Mouse (Mus musculus) neural tube, embryonic 13.5 days (tissue): ENCODE data around the gene Mon1a. TPM values are rescaled to one million over a fixed set of nuclear protein-coding genes. Genes with fewer than 3 reads are reported as not detected.

Experiments
- ATAC-seq: fragments of 200-750 bp; cut with Nextera tagmentation; 2 replicates; pipeline ENCODE4 v1.8.0; 2017; ENCODE audit warnings: low read depth, mild to moderate bottlenecking, moderate TSS enrichment, moderate library complexity
- H3K27ac ChIP-seq: fragments of 300-500 bp; sonication (generic); replicated peaks from 2 replicates; pipeline ENCODE4 v1.5.1; 2015; ENCODE audit warnings: moderate library complexity, mild to moderate bottlenecking, inconsistent platforms
- H3K27me3 ChIP-seq: fragments of 300-500 bp; sonication (generic); 2 replicates; pipeline ENCODE4 v1.6.1; 2015; ENCODE audit warnings: mild to moderate bottlenecking, inconsistent platforms
- H3K36me3 ChIP-seq: fragments of 300-500 bp; sonication (generic); 2 replicates; pipeline ENCODE4 v1.6.1; 2015; ENCODE audit warnings: mild to moderate bottlenecking, inconsistent platforms
- H3K4me1 ChIP-seq: fragments of 300-500 bp; sonication (generic); replicated peaks from 2 replicates; pipeline ENCODE4 v1.6.1; 2015; ENCODE audit warnings: inconsistent platforms
- H3K4me2 ChIP-seq: fragments of 300-500 bp; sonication (generic); 2 replicates; pipeline ENCODE4 v1.6.1; 2015; ENCODE audit warnings: inconsistent platforms, mild to moderate bottlenecking, moderate library complexity
- H3K4me3 ChIP-seq: fragments of 300-500 bp; sonication (generic); 2 replicates; pipeline ENCODE4 v1.5.1; 2015; ENCODE audit warnings: mild to moderate bottlenecking, inconsistent platforms
- H3K9ac ChIP-seq: fragments of 300-500 bp; sonication (generic); 2 replicates; pipeline ENCODE4 v1.6.1; 2015; ENCODE audit warnings: moderate library complexity, mild to moderate bottlenecking, inconsistent platforms
- H3K9me3 ChIP-seq: fragments of 300-500 bp; sonication (generic); 2 replicates; pipeline ENCODE4 v1.6.1; 2016; ENCODE audit warnings: inconsistent platforms
- WGBS: fragments of 180-500 bp; shearing (Covaris S2); methylation state at CpG from one replicate; pipeline ENCODE4 v1.1.7; 2015; 5-methylcytosine and 5-hydroxymethylcytosine counted together
- polyA plus RNA-seq: library from polyadenylated mRNA; unstranded; fragments of >200 nt; fragmentation: Nextera tagmentation; extraction: Ambion mirVana; gene quantifications from 2 replicates; pipeline ENCODE4 v1.2.1, GENCODE M21; 2015

Mon1a gene
- polyA plus RNA-seq, 1 experiment from 2014 or later: 26.6 TPM

GRCm38 (mm10) chr9:107910025-107910769 is 22.2 kb downstream of the Mon1a start:
- H3K4me3 ChIP-seq: no peak overlapping the region
- ATAC-seq: no peak
- H3K4me2 ChIP-seq: no peak overlapping the region
- 89% methylated on average over 15 of the region's 15 CpGs for WGBS
- H3K27me3 ChIP-seq: peaks cover 8% of the 10 kb centered on the region
- no peaks in the 10 kb centered on the region for H3K36me3 ChIP-seq
- no peak overlapping the region for H3K27ac ChIP-seq
- H3K9ac ChIP-seq: no peak overlapping the region
- H3K9me3 ChIP-seq: no peaks in the 10 kb centered on the region
- peaks cover 31% of the 10 kb centered on the region for H3K4me1 ChIP-seq

DNA sequence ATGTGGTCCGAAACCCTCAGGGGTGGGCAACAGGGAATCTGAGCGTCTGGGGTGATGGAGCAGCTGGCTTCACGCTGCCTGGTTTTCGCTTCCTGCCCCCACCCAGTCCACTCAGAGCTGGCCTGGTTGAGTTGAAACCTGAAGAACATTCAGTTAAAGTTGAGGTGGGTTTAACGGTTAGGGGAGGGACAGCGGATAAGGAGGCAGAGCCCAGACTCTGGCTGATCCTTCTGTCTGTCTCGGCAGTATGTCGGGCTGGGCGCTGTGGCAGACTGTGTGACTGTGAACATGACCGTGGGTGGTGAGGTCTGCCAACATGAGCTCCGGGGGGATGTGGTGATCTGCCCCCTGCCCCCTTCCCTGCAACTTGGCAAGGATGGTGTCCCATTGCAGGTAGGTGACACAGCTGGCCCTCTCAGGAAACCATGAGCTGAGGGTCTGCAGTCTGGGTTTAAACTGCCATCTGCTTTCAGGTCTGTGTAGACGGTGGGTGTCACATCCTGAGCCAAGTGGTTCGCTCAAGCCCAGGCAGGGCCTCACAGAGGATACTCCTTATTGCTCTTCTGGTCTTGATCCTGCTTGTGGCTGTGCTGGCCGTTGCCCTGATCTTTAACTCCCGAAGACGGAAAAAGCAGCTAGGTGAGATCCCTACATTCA is 26.9 kb downstream of the Mon1a start:
- ATAC-seq: no peak
- H3K27me3 ChIP-seq: no peaks in the 10 kb centered on the region
- H3K4me3 ChIP-seq: no peak overlapping the region
- no peak overlapping the region for H3K27ac ChIP-seq
- no peaks in the 10 kb centered on the region for H3K9me3 ChIP-seq
- H3K36me3 ChIP-seq: no peaks in the 10 kb centered on the region
- WGBS: 81% methylated on average over 16 of the region's 16 CpGs
- no peak overlapping the region for H3K4me2 ChIP-seq
- H3K4me1 ChIP-seq: peaks cover 12% of the 10 kb centered on the region
- H3K9ac ChIP-seq: no peak overlapping the region

DNA sequence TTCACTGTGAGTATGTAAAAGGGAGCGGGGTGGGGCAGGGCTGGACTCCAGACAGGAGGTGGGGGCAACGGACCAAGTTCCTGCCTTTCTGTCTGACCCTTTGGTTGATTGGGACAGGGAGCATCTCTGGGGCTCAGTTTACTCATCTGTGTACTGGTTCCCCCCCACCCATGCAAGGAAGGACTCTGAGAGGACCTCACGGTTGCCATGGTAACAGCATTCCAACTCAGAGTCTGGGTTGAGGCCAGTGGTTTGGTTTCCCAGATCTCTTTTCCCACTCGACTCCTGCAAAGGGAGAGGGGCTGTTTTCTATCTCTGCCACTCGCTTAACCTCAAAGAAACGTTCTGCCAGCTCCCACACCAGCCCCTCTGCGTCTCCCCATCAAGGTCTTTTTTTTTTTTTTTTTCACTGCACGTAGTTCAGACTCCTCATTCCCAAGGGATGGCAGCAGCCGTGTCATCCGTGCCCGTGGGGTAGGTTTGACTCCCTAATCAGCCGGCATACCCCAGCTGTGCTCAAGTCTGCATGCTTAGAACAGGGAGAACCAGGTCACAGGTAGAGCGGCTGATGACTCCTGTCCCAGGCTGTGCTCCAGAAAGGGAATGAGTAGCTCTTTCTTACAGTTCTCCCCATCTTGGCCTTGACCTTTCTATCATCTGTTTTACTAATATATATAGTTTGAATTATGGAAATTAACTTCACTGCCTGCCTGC is 30.1 kb downstream of the Mon1a start:
- Histone ChIP-seq H3K4me3 (no peak overlapping the region), H3K9ac (0 out of 2 replicates have a peak overlapping the region, but pooled peaks have one; percentile 8), H3K9me3 (no peaks in the 10 kb centered on the region), H3K27ac (no peak overlapping the region), H3K27me3 (no peaks in the 10 kb centered on the region), H3K4me2 (no peak overlapping the region), H3K4me1 (peaks cover 12% of the 10 kb centered on the region), H3K36me3 (no peaks in the 10 kb centered on the region)
- 37% methylated on average over 13 of the region's 13 CpGs for WGBS
- 0 out of 2 replicates have a peak, but pooled peaks have one; percentile 45 for ATAC-seq

DNA sequence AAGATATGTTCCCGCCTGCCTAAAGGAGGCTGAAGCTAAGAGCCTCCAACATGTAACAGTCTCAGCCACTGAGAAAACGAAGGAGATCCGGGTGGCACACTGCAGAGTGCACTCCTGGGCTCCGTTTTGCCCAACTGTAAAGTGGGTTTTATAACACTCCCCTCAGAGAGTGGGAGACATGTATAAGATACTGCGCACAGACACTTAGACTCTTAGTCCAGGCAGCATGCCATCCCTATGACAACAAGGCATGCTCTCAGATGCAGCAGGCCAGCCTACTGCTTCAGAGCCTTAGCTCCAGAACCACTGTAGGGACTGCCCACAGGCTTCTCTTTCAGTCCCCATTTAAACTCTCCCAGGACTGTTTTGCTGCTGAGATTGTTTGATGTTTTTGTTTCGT is 30.9 kb downstream of the Mon1a start:
- 84% methylated on average over 6 of the region's 6 CpGs for WGBS

DNA sequence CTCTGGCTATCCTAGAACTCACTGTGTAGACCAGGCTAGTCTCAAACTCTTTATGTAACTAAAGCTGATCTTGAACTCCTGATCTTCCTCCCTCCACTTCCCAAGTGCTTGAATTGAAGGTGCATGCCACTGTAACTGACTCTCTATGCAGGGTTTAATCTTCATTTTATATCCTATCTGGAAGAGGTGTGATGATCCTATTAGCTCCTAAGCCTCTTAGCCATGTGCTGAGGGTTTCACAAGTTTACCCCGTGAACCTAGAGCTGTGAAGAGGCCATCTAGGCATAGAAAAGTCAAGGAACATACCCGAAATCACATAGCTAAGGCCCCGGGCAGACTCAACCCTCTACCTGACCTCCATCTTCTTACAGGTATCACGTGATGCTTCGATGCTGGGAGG is 31.5 kb downstream of the Mon1a start:
- H3K27ac ChIP-seq: no peak overlapping the region
- no peaks in the 10 kb centered on the region for H3K9me3 ChIP-seq
- H3K36me3 ChIP-seq: no peaks in the 10 kb centered on the region
- H3K4me2 ChIP-seq: no peak overlapping the region
- no peak overlapping the region for H3K4me3 ChIP-seq
- ATAC-seq: no peak
- H3K9ac ChIP-seq: no peak overlapping the region
- WGBS: 86% methylated on average over 5 of the region's 5 CpGs
- H3K4me1 ChIP-seq: peaks cover 22% of the 10 kb centered on the region
- no peaks in the 10 kb centered on the region for H3K27me3 ChIP-seq

More for the DNA sequence above, 30.9 kb downstream of the Mon1a start:
- H3K36me3 ChIP-seq: no peaks in the 10 kb centered on the region
- no peaks in the 10 kb centered on the region for H3K9me3 ChIP-seq
- H3K27me3 ChIP-seq: no peaks in the 10 kb centered on the region
- 0 out of 2 replicates have a peak overlapping the region, but pooled peaks have one; percentile 8 for H3K9ac ChIP-seq
- no peak for ATAC-seq
- H3K27ac ChIP-seq: no peak overlapping the region
- no peak overlapping the region for H3K4me3 ChIP-seq
- peaks cover 17% of the 10 kb centered on the region for H3K4me1 ChIP-seq
- H3K4me2 ChIP-seq: no peak overlapping the region

GRCm38 (mm10) chr9:107923021-107923420 is 35.1 kb downstream of the Mon1a start:
- no peak overlapping the region for H3K4me2 ChIP-seq
- H3K9me3 ChIP-seq: no peaks in the 10 kb centered on the region
- H3K4me3 ChIP-seq: no peak overlapping the region
- no peak overlapping the region for H3K27ac ChIP-seq
- WGBS: 30% methylated on average over 7 of the region's 7 CpGs
- H3K36me3 ChIP-seq: no peaks in the 10 kb centered on the region
- H3K9ac ChIP-seq: no peak overlapping the region
- ATAC-seq: no peak
- peaks cover 30% of the 10 kb centered on the region for H3K4me1 ChIP-seq
- H3K27me3 ChIP-seq: no peaks in the 10 kb centered on the region

DNA sequence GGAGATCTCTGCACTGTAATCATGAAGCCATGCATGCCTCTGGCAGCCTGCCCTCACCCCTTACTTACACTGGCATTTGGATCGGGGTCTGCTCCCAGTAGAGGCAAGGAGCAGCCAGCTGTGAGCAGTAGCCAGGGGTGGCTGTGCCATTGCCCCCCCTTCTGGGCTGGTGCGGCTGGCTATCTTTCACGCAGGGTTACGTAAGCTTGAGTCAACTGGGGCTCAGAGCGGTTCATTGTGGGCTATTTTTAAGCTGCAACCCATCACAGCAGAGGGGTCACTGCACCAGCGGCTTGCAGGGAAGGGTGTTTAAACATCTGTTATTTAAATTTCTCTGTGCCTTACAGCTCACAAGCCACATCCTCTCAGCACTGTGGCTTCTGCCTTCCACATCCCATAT is 36.0 kb downstream of the Mon1a start:
- Histone ChIP-seq H3K4me3 (no peak overlapping the region), H3K9me3 (no peaks in the 10 kb centered on the region), H3K36me3 (no peaks in the 10 kb centered on the region), H3K9ac (no peak overlapping the region), H3K27me3 (no peaks in the 10 kb centered on the region), H3K4me2 (no peak overlapping the region), H3K27ac (no peak overlapping the region), H3K4me1 (peaks cover 22% of the 10 kb centered on the region)
- WGBS: 44% methylated on average over 6 of the region's 6 CpGs
- ATAC-seq: no peak

- H3K27ac ChIP-seq: no peak overlapping the region
- H3K4me1 ChIP-seq: peaks cover 22% of the 10 kb centered on the region
- no peaks in the 10 kb centered on the region for H3K36me3 ChIP-seq
- no peak overlapping the region for H3K4me2 ChIP-seq
- H3K9me3 ChIP-seq: no peaks in the 10 kb centered on the region
- no peaks in the 10 kb centered on the region for H3K27me3 ChIP-seq
- H3K4me3 ChIP-seq: no peak overlapping the region
- no peak overlapping the region for H3K9ac ChIP-seq
- ATAC-seq: no peak
- 26% methylated on average over 3 of the region's 3 CpGs for WGBS
Measured at GRCm38 (mm10) chr9:107925251-107925650, 37.3 kb downstream of the Mon1a start.

GRCm38 (mm10) chr9:107926920-107927420 is 39.0 kb downstream of the Mon1a start:
- Histone ChIP-seq H3K36me3 (no peaks in the 10 kb centered on the region), H3K9ac (no peak overlapping the region), H3K27ac (no peak overlapping the region), H3K4me3 (no peak overlapping the region), H3K4me1 (peaks cover 25% of the 10 kb centered on the region), H3K4me2 (no peak overlapping the region), H3K27me3 (no peaks in the 10 kb centered on the region), H3K9me3 (no peaks in the 10 kb centered on the region)
- ATAC-seq: no peak
- WGBS: 57% methylated on average over 9 of the region's 9 CpGs

- no peaks in the 10 kb centered on the region for H3K9me3 ChIP-seq
- H3K4me2 ChIP-seq: no peak overlapping the region
- H3K4me3 ChIP-seq: no peak overlapping the region
- H3K27me3 ChIP-seq: no peaks in the 10 kb centered on the region
- H3K27ac ChIP-seq: no peak overlapping the region
- no peak for ATAC-seq
- WGBS: 83% methylated on average over 5 of the region's 5 CpGs
- H3K4me1 ChIP-seq: peaks cover 30% of the 10 kb centered on the region
- no peaks in the 10 kb centered on the region for H3K36me3 ChIP-seq
- no peak overlapping the region for H3K9ac ChIP-seq
Measured at GRCm38 (mm10) chr9:107927749-107928148, 39.8 kb downstream of the Mon1a start.

DNA sequence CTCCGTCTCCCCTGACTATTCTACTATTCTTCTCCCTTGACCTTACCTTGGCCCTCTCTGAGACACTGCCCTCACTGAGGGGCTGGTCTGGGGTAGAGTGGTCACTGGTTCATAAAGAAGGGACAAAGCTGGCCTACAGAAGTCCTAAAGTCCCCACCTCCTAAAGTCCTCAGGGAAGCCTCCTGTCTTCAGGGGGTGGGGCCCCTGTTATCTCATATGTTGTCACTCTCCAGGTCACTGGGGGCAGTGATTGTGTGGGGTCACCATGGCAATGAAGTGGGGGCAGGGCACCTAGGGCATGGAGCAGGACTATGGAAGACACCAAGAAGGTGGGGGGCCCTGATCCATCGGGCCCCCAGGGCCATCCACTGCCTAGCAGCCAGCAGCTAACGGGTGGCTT is 40.2 kb downstream of the Mon1a start, which contains the start of gene Actl11:
Gene Actl11, plus strand, starts transcription at position 301 of the 400 bp plus-strand sequence.
- no peak within 1 kb of the TSS for H3K27ac ChIP-seq
- H3K9me3 ChIP-seq: no peaks in the 10 kb centered on the region
- H3K4me1 ChIP-seq: peaks cover 30% of the 10 kb centered on the region
- no peak for ATAC-seq
- no peaks in the 10 kb centered on the region for H3K27me3 ChIP-seq
- no peak within 1 kb of the TSS for H3K4me2 ChIP-seq
- H3K36me3 ChIP-seq: no peaks in the 10 kb centered on the region
- 77% methylated on average over 3 of the region's 3 CpGs for WGBS
- H3K9ac ChIP-seq: no peak within 1 kb of the TSS
- no peak within 1 kb of the TSS for H3K4me3 ChIP-seq

GRCm38 (mm10) chr9:107932221-107932620 is 44.3 kb downstream of the Mon1a start:
- no peak for ATAC-seq
- Histone ChIP-seq H3K4me1 (peaks cover 27% of the 10 kb centered on the region), H3K27ac (no peak overlapping the region), H3K4me2 (no peak overlapping the region), H3K27me3 (peaks cover 17% of the 10 kb centered on the region), H3K9ac (no peak overlapping the region), H3K9me3 (no peaks in the 10 kb centered on the region), H3K36me3 (no peaks in the 10 kb centered on the region), H3K4me3 (no peak overlapping the region)
- WGBS: 41% methylated on average over 4 of the region's 4 CpGs
